Mouse (Mus musculus): ENCODE data around the gene Mpped2. TPM values are rescaled to one million over a fixed set of nuclear protein-coding genes. Genes with fewer than 3 reads are reported as not detected.

The Mpped2 gene
- polyA plus RNA-seq, 1 experiment from 2014 or later = 197 TPM

DNA sequence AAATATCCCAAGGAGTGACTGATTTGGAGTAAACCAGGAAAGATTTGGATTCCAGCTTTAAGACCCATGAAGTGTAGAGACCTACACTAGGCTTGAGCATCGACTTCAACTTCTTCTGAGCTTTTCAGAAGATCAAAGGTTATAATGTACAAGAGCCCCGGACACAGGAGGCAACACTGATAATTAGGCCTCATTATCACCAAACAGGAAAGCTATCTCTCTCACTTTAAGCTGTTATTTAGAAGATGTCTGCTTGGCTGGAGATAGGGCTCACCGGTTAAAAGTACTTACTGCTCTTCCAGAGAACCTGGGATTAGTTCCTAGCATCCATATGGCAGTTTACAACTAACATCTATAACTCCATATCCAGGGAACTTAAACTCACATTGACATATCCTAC, 39.1 kb downstream of the Mpped2 start:
- Histone ChIP-seq H3K9ac (no peak overlapping the region), H3K4me3 (no peak overlapping the region), H3K36me3 (ENCODE audit: poor library complexity, severe bottlenecking) (peaks cover 17% of the 10 kb centered on the region; the same call in 1 of the 2 replicates), H3K27ac (no peak overlapping the region), H3K4me2 (no peak overlapping the region), H3K27me3 (no peaks in the 10 kb centered on the region), H3K9me3 (replicated peaks) (no peaks in the 10 kb centered on the region), H3K4me1 (peaks cover 72% of the 10 kb centered on the region)
- WGBS = 45% methylated on average over 3 of the region's 3 CpGs
- no peak for ATAC-seq

DNA sequence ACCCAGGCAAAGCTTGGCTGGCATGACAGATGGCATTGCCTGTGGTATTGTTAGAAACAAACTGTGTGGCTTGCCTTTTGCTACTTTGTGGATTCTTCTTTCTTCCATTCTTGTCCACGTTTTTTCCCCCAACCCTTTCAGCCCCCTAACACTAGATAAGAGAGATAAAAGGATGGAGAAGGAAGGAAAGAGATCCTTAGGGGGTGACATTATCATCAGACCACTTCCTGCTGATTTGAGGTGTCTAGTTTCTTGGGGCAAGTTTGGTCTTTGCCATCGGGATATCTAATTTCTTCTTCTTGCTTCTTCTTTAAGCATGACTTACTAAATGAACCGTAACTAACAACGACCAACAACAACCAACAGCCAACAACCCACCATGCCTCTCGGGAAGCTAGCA, 40.3 kb downstream of the Mpped2 start:
- WGBS = 58% methylated on average over 5 of the region's 5 CpGs
- H3K4me1 ChIP-seq = peaks cover 69% of the 10 kb centered on the region
- H3K4me3 ChIP-seq = no peak overlapping the region
- no peak overlapping the region for H3K4me2 ChIP-seq
- H3K27me3 ChIP-seq = no peaks in the 10 kb centered on the region
- H3K9me3 ChIP-seq (replicated peaks) = no peaks in the 10 kb centered on the region
- H3K27ac ChIP-seq = 0 out of 2 replicates have a peak overlapping the region, but pooled peaks have one; percentile 1
- H3K36me3 ChIP-seq (ENCODE audit: poor library complexity, severe bottlenecking) = peaks cover 13% of the 10 kb centered on the region; the same call in 1 of the 2 replicates
- H3K9ac ChIP-seq = no peak overlapping the region
- ATAC-seq = no peak

DNA sequence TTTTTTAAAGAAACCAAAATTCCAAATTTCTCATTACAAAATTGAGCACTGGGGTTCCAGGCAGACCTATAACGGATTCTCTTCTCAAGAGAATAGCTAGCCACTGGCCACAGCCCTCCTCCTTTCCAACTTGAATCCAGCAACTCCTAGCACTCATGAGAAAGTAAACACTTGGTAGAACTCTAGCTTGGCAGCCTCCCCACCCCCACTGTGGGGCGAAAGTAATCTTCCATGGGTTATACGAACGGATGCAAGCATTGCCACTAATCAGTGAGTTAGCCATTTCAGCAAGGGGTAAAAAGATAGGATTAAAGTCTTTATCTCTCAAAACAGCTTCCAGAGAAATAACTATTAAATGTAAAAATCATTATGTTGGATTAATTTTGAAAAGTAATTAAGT, 40.9 kb downstream of the Mpped2 start:
- Histone ChIP-seq H3K36me3 (ENCODE audit: poor library complexity, severe bottlenecking) (peaks cover 16% of the 10 kb centered on the region), H3K27ac (no peak overlapping the region), H3K4me3 (no peak overlapping the region), H3K9me3 (replicated peaks) (no peaks in the 10 kb centered on the region), H3K4me1 (peaks cover 67% of the 10 kb centered on the region), H3K27me3 (no peaks in the 10 kb centered on the region), H3K4me2 (no peak overlapping the region), H3K9ac (no peak overlapping the region)
- 52% methylated on average over 4 of the region's 4 CpGs for WGBS
- ATAC-seq = no peak

DNA sequence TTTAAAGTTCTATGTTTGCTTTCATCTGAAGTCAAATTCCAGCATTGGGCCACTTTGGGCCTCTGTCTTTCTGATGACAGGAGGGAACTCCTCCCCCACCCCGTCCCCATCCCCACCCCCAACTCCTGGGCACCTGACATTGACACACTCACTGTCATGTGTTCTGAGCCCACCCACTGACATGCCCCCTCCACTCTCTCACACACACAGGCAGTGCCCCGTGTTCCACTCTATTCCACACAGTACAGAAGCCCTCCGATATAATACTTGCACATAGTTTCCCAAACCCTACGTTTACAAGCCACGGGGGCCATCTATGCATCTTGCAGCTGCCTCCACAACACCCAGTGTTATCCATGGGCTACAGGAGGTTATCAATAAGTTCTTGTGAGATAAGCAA, 42.1 kb downstream of the Mpped2 start:
- Histone ChIP-seq H3K27me3 (no peaks in the 10 kb centered on the region), H3K9me3 (replicated peaks) (no peaks in the 10 kb centered on the region), H3K4me3 (no peak overlapping the region), H3K27ac (peak overlapping the region; percentile 44), H3K4me2 (no peak overlapping the region), H3K4me1 (peaks cover 59% of the 10 kb centered on the region), H3K36me3 (ENCODE audit: poor library complexity, severe bottlenecking) (peaks cover 16% of the 10 kb centered on the region), H3K9ac (no peak overlapping the region)
- 76% methylated on average over 5 of the region's 5 CpGs for WGBS
- peak; percentile 48; the same call in 1 of the 2 replicates for ATAC-seq

DNA sequence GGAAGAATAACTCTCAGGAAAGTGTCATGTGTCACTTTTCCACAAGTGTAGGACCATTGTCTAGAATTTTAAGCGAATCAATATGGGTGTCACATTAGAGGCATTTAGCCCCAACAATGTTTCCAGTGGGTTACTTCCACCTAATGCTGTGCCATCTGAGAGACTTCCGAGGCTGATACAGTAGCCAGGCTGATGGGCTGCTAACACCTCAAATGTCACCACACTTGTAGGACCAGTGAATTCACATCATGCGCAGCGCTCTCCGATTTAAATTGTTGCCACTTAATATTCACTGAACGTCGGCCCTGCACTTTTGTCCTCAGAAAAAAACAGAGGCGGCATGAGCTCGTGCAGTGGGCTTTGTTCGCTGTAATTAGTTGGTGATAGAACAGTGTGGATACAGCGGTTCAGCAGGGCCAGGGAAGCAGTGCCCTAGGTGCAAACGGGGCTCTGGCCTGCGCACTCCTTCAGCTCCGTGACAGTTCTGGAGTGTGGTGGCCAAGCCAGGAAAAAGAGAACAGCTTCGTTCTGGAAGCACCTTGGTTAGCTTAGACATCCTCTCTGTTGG, 42.8 kb downstream of the Mpped2 start:
- Histone ChIP-seq H3K27me3 (no peaks in the 10 kb centered on the region), H3K9me3 (replicated peaks) (no peaks in the 10 kb centered on the region), H3K4me2 (peak overlapping the region; percentile 36), H3K4me1 (peaks cover 52% of the 10 kb centered on the region), H3K27ac (peak overlapping the region; percentile 44), H3K9ac (peak overlapping the region; percentile 45), H3K4me3 (no peak overlapping the region), H3K36me3 (ENCODE audit: poor library complexity, severe bottlenecking) (peaks cover 10% of the 10 kb centered on the region)
- WGBS = 12% methylated on average over 15 of the region's 15 CpGs
- ATAC-seq = peak; percentile 76

DNA sequence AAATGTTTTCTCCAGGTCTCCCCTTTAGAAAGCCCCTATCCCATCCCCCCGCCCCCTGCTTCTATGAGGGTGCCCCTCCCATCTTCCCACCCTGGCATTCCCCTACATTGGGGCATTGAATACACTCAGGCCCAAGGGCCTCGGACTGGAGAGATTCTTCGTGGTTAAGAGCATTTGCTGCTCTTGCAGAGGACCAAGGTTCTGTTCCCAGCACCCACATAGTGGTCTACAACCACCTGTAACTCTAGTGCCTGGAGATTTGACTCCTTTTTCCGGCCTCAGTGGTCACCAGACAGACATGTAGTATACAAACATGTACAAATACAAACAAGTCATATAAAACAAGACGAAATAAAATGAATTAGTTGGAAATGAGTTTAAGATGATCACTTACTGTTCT, 45.9 kb downstream of the Mpped2 start:
- ATAC-seq = no peak
- peaks cover 10% of the 10 kb centered on the region for H3K36me3 ChIP-seq (ENCODE audit: poor library complexity, severe bottlenecking)
- H3K27me3 ChIP-seq = no peaks in the 10 kb centered on the region
- peaks cover 46% of the 10 kb centered on the region for H3K4me1 ChIP-seq
- no peak overlapping the region for H3K9ac ChIP-seq
- no peak overlapping the region for H3K4me3 ChIP-seq
- 88% methylated on average over 5 of the region's 5 CpGs for WGBS
- no peaks in the 10 kb centered on the region for H3K9me3 ChIP-seq (replicated peaks)
- H3K27ac ChIP-seq = no peak overlapping the region
- H3K4me2 ChIP-seq = no peak overlapping the region

DNA sequence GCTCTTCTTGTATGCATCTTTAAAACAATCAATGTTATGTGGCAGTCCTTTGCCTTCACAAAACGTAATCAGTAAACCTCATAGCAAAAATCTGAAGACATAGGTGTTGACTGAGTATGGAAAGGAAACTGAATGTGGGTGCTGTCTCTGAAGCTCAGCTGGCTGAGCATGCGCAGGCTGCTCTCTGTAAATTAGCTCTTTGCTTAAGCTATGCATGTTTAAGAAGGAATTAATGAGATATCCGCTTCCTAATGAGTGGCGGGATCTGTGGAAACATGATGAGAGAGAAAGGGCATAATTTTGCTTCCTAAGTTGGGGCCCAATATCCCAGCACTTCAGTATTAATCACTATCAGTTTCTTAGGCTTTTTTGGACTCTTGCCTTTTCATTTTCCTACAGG, 51.0 kb downstream of the Mpped2 start:
- peaks cover 23% of the 10 kb centered on the region for H3K36me3 ChIP-seq (ENCODE audit: poor library complexity, severe bottlenecking)
- no peaks in the 10 kb centered on the region for H3K9me3 ChIP-seq (replicated peaks)
- WGBS = 53% methylated on average over 4 of the region's 4 CpGs
- H3K4me2 ChIP-seq = no peak overlapping the region
- H3K27me3 ChIP-seq = no peaks in the 10 kb centered on the region
- no peak overlapping the region for H3K4me3 ChIP-seq
- no peak overlapping the region for H3K27ac ChIP-seq
- peak; percentile 39; the same call in 1 of the 2 replicates for ATAC-seq
- peaks cover 41% of the 10 kb centered on the region for H3K4me1 ChIP-seq
- no peak overlapping the region for H3K9ac ChIP-seq

DNA sequence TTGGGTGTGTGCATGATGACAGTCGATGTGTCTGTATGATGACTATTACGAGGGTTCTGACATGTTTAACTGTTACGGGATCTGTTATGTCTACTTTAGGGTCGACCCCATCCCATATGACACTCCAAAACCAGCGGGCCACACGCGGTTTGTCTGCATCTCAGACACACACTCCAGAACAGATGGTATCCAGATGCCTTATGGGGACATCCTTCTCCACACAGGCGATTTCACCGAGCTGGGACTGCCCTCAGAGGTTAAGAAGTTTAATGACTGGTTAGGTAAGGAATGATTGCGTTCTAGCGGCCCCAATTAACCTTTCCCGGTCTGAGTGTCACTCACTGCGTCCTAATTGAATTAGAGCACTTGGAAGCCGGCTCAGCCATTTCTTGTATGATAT, 51.5 kb downstream of the Mpped2 start:
- H3K9me3 ChIP-seq (replicated peaks) = no peaks in the 10 kb centered on the region

DNA sequence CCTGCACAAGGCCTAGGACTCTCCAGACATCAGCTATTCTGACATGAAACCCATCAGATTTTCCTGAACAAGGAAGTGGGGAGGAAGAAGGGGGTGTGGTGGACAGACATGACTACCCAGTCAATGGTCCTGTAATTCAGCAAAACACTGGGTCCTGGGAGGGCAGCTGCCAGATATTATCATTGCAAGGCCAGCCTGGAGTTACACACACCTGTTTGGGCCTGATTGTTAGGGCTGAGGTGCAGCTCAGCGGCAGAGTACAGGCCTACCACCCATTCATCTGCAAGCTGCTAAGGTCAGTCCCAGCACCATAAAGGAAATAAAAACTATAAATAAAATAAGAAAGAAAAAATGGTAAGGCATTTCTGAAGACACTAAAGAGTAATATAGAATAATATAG, 52.3 kb downstream of the Mpped2 start:
- Histone ChIP-seq H3K9ac (no peak overlapping the region), H3K4me3 (no peak overlapping the region), H3K27ac (no peak overlapping the region), H3K9me3 (replicated peaks) (no peaks in the 10 kb centered on the region), H3K27me3 (no peaks in the 10 kb centered on the region), H3K36me3 (ENCODE audit: poor library complexity, severe bottlenecking) (peaks cover 22% of the 10 kb centered on the region; the same call in 1 of the 2 replicates), H3K4me2 (no peak overlapping the region), H3K4me1 (peaks cover 39% of the 10 kb centered on the region)
- 89% methylated on average over 1 of the region's 1 CpGs for WGBS
- no peak for ATAC-seq

More for the DNA sequence above, 51.5 kb downstream of the Mpped2 start:
- WGBS = 58% methylated on average over 14 of the region's 14 CpGs
- Histone ChIP-seq H3K9ac (no peak overlapping the region), H3K27me3 (no peaks in the 10 kb centered on the region), H3K27ac (no peak overlapping the region), H3K4me2 (no peak overlapping the region), H3K36me3 (ENCODE audit: poor library complexity, severe bottlenecking) (peaks cover 22% of the 10 kb centered on the region; the same call in 1 of the 2 replicates), H3K4me1 (peaks cover 41% of the 10 kb centered on the region), H3K4me3 (no peak overlapping the region)
- ATAC-seq = 0 out of 2 replicates have a peak, but pooled peaks have one; percentile 9

DNA sequence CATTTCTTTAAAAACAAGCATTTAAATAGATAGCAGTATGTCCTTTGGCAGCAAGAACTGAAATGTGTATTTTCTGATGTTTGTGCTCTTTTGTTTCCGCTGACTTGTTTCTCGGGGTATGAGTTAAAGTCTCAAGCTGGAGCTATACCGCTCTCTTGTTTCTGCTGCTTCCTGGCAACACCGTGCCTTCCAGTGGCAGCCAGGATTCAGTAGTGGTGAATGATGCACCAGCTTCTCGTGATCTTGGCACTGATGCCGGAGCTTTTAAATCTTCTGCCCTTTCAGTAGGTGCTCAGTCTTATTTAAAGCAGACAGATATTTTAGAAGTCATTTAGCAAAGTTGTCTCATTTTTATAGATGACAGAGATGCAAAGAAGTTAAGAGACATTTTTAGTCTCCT, 53.1 kb downstream of the Mpped2 start:
- Histone ChIP-seq H3K9me3 (replicated peaks) (no peaks in the 10 kb centered on the region), H3K27ac (no peak overlapping the region)
- 70% methylated on average over 6 of the region's 6 CpGs for WGBS

DNA sequence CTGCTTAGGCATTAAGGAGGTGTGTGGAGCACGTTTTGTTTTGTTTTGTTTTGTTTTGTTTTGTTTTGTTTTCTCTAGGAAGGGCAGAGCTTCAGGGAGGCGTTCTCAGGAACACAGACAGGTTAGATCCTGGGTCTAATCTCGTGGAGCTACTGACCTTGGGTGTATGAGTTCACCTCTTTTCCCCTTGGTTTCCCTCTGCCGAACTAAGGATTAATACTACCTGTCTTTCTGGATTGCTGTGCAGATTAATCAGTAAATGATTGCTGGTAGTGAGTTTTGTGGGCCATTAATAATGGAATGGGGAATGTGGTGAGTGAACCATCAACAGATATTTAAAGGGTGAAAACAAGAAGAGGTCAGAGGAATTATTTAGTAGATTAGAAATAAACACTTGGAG, 53.8 kb downstream of the Mpped2 start:
- Histone ChIP-seq H3K9ac (no peak overlapping the region), H3K27ac (no peak overlapping the region), H3K9me3 (replicated peaks) (no peaks in the 10 kb centered on the region), H3K4me1 (peaks cover 45% of the 10 kb centered on the region), H3K4me3 (no peak overlapping the region), H3K4me2 (no peak overlapping the region), H3K27me3 (no peaks in the 10 kb centered on the region), H3K36me3 (ENCODE audit: poor library complexity, severe bottlenecking) (peaks cover 29% of the 10 kb centered on the region)
- no peak for ATAC-seq
- WGBS = 61% methylated on average over 4 of the region's 4 CpGs

More for the DNA sequence above, 53.1 kb downstream of the Mpped2 start:
- Histone ChIP-seq H3K27me3 (no peaks in the 10 kb centered on the region), H3K9ac (no peak overlapping the region), H3K4me2 (no peak overlapping the region), H3K36me3 (ENCODE audit: poor library complexity, severe bottlenecking) (peaks cover 29% of the 10 kb centered on the region), H3K4me1 (peaks cover 45% of the 10 kb centered on the region), H3K4me3 (no peak overlapping the region)
- ATAC-seq = no peak

DNA sequence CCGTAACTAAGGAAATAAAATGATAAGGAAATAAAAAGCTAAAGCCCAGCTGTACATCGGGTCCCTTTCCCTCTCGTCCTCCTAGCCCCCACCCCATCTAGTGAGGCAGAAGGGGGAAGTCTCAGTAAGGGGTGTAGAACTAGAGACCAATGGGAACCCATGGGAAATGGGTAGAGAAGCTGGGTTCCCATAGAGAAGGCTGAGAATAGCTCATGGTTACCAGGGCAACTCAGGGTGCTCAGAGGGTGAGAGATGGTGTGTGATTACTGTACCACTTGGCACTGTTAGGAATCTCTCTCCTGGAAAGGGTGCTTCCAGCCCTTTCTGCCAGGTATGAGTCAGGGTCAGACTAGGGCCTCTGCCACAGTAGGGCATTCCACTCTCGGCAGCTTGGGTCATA, 54.3 kb downstream of the Mpped2 start:
- Histone ChIP-seq H3K27ac (no peak overlapping the region), H3K36me3 (ENCODE audit: poor library complexity, severe bottlenecking) (peaks cover 24% of the 10 kb centered on the region), H3K9me3 (replicated peaks) (no peaks in the 10 kb centered on the region), H3K4me2 (no peak overlapping the region), H3K4me3 (no peak overlapping the region), H3K4me1 (peaks cover 43% of the 10 kb centered on the region), H3K27me3 (no peaks in the 10 kb centered on the region), H3K9ac (no peak overlapping the region)
- ATAC-seq = peak; percentile 42; the same call in 1 of the 2 replicates
- WGBS = 91% methylated on average over 4 of the region's 4 CpGs

DNA sequence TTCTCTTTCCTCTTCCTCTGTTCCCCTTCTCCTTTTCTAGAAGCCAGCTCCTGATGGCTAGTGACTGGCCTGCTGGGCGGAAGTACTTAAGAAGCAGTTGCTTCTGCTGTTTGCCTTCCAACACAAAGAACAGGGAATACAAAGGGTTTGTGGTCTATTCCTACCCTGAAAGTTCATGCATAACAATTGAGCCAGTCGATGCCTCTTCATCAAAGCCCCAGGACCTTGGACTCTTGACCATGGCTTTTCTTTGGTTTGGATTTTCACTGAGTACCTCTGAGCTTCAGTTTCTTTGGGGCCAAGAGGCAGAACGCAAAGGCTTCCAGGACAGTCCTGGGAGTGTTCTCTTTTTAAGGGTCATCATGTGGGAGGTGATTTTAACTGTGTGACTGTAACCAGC, 57.8 kb downstream of the Mpped2 start:
- no peak overlapping the region for H3K9ac ChIP-seq
- no peak for ATAC-seq
- no peak overlapping the region for H3K27ac ChIP-seq
- H3K36me3 ChIP-seq (ENCODE audit: poor library complexity, severe bottlenecking) = peaks cover 21% of the 10 kb centered on the region
- H3K4me2 ChIP-seq = no peak overlapping the region
- no peaks in the 10 kb centered on the region for H3K27me3 ChIP-seq
- peaks cover 33% of the 10 kb centered on the region for H3K4me1 ChIP-seq
- WGBS = 38% methylated on average over 3 of the region's 3 CpGs
- H3K9me3 ChIP-seq (replicated peaks) = no peaks in the 10 kb centered on the region
- H3K4me3 ChIP-seq = no peak overlapping the region

All from forebrain, embryonic 13.5 days (tissue).